Mouse (Mus musculus): ENCODE results near the gene Smug1.

Gene Smug1

GRCm38 (mm10) chr15:103177611-103178041 is 10.7 kb upstream of the Smug1 start:
- no peak for DNase-seq (ENCODE audit: extremely low read depth, low read depth, low spot score)

- no peak for DNase-seq (ENCODE audit: extremely low read depth, low read depth, low spot score)
Measured at GRCm38 (mm10) chr15:103176874-103177421, 10.1 kb upstream of the Smug1 start.

DNA sequence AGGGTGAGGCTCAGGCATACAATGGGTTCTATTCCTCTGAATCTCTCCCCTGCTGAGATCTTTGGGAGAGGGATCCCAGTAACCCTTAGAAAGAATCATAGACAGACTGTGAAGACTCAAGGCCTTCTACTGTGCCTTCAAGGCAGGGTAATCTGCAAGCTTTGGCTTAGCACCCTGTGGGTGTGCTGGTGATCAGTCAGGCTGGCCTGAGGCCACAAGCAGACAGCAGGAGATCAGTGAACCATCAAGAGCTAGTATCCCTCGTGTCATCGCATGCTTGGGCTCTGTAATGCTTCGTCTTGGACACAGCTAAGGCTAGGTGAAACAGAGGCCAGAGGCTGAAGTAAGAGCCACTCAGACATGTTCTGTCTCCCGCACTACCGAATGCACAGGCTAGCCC is 6.4 kb upstream of the Smug1 start:
- DNase-seq (ENCODE audit: extremely low read depth, low read depth, low spot score), result no peak

GRCm38 (mm10) chr15:103172537-103172936 is 5.6 kb upstream of the Smug1 start:
- DNase-seq (ENCODE audit: extremely low read depth, low read depth, low spot score), result no peak

- no peak for DNase-seq (ENCODE audit: extremely low read depth, low read depth, low spot score)
Measured at GRCm38 (mm10) chr15:103171276-103171675, 4.4 kb upstream of the Smug1 start.

DNA sequence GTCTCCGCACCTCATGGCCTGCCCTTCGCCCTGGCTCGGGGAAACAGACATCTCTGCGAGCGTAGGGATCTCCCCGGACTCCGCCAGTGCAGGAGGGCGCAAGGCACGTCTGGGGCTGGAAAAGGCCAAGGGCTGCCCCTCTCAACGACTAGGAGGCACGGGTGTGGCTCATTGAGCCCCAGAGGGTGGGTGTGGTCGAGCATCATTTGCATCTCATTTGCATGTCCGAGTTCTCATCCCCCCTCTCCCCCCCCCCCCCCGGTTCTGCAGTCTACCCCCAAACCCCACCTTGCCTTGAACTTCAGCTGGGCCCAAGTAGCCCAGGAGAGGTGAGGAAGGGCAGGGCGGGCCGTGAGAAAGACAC is 3.4 kb upstream of the Smug1 start:
- DNase-seq (ENCODE audit: extremely low read depth, low read depth, low spot score), result no peak

DNA sequence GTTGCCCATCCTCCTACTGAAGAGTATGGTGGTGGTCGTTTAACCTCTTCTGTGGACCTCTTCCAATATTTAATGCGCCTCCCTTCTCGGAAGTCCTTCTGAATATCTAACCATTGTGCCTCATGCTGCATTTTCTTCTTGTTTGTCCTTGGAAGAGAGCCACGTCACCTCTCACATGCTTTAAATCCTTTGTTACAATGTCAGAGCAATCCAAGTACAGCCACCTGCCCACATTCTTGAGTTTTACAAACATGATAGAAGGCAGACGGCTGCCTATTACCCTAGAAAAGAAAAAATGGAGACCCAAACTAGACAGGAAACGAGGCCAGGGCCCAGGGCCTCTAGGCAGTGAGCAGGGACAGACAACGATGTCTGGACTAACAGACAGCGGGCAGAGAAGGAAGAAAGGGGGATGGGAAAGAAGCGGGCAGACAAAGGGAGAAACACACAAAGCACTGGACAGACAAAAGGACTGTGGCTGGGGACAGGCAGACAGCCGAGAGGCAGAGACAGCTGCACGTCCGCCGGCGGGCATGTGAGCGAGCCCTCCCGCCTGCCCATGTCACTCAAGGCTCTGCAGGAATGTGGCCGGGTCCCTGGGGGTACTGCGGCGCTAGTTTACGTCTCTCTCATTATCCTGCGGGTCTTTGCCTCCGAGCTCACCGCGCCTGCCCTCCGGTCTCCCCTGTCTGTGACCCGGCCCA is 2.9 kb upstream of the Smug1 start:
- DNase-seq (ENCODE audit: extremely low read depth, low read depth, low spot score), result no peak

GRCm38 (mm10) chr15:103168801-103169611 is 2.1 kb upstream of the Smug1 start:
- DNase-seq (ENCODE audit: extremely low read depth, low read depth, low spot score), result no peak

- DNase-seq (ENCODE audit: extremely low read depth, low read depth, low spot score), result no peak
Measured at GRCm38 (mm10) chr15:103167786-103168185, 894 bp upstream of the Smug1 start.

DNA sequence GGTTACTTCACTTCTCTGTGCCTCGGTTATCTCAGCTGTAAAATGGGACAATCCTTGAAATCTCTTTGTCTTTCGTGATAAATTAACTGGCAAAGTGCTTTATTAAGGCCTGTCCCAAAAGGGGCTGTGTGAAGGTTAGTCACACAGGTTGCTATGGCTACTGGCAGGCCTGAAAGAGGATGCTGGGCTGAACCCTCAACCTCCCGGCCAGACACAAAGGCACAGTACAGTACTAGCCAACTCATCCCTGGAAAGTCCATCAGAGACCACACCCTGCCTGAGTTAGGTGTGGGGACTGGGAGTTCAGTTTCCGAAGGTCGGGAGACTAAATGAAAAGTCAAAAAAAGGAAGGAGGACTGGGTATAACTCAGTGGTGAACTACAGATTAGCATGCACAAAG is 968 bp downstream of the Smug1 start:
- DNase-seq (ENCODE audit: extremely low read depth, low read depth, low spot score), result no peak

- no peak for DNase-seq (ENCODE audit: extremely low read depth, low read depth, low spot score)
Measured at GRCm38 (mm10) chr15:103165379-103165778, 1.5 kb downstream of the Smug1 start.

DNA sequence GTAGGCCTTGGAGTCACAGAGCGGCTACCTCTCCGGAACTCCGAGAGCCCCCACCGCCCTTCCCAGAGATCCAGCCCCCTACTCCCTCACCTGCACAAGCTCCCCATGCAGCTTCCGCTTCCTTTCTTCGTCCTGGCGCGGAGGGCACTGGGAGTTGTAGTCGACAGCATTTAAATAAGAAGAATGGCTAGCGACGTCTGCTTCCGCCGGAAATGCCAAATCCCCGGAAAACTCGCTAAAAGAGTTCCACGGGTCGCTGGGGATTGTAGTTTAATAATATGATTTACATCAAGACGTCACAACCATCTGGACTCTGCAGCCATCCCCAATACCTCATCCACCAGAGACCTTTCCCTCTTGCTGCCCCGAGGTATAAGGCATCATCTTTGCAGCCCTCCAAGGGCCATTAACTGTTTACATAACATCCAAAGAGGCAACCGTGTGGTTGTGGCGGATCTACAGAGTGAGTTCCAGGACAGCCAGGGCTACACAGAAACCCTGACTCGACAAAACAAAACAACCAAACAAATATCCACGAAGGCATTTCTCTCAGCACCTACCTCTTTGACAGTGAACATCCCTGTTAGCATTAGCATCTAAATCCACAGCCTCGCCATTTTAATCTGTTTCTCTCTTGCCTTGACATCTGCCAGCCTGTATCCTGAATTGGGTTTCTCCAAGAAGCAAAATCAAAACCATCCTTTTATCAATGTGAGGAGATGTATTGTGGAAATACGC is 3.5 kb downstream of the Smug1 start:
- peak; percentile 55 for DNase-seq (ENCODE audit: extremely low read depth, low read depth, low spot score)

DNA sequence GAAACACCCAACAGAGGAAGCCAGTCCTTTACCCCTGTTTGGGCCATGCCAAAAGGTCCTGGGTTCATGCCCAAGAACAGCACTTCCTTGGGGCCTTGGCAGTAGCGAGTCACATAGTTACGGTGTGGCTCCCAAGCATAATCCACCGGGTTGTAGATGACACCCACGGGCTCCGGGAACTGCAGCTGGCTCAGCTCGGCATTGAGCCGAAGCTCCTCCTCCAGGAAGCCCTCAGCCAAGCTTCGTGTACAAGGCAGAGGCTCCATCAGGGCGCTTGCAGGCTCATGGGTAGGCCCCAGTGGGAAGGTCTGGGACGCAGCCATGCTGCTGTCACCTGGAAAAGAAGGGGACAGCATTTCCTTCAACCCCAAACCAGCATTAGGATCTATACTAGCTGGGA is 9.3 kb downstream of the Smug1 start:
- peak; percentile 36 for DNase-seq (ENCODE audit: extremely low read depth, low read depth, low spot score)

DNA sequence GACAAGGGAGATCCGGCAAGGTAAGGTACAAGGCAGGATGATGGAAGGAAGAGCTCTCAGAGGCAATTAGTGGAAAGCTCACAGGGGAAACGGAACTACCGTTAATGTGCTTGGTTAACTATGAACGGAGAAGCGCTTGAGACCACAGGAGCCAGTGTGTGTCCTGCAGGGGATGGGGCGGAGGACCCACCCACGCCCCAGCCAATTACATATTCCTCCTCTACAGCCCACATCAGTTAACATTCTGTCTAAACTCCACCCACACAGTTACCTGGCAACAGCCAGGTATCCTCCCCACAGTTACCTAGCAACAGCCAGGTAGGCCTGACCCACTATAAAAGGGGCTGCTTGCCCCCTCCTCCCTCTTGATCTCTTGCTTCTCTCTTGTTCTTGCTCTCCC is 10.0 kb downstream of the Smug1 start:
- DNase-seq (ENCODE audit: extremely low read depth, low read depth, low spot score), result no peak

- DNase-seq (ENCODE audit: extremely low read depth, low read depth, low spot score), result no peak
Measured at GRCm38 (mm10) chr15:103155366-103156321, 11.2 kb downstream of the Smug1 start.

DNA sequence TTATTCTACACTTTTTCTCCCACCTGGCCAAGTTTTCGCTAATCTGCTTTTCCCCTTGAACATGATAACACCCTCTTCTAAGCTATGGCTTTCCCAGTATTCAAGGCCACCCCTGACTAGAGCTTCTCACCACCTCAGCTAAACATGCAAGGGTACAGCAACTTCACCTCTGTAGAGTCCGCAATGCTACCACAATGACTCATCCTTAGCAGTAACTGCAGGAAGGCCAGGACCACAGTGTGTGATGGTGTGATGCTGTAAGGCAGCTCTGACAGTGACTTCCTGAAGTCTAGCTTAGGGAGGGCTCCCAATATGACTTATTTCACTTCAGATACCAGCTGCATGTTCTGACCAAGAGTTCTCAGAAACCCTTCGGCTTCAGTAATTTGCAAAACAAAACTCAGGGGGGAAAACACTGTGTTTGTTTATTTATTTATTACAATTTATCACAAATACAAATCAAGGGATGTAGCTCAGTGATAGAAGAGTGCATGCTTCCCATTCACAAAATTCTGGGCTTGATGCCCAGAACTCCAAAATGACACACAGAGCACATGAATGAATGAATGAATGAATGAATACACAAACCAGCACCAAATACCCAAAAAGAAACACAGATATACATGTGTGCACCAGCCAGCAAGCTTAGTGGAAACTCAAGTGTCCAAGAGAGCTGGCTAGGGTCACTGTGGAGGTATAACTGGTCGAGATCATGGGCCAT is 13.8 kb downstream of the Smug1 start:
- DNase-seq (ENCODE audit: extremely low read depth, low read depth, low spot score), result no peak

GRCm38 (mm10) chr15:103152371-103152770 is 14.5 kb downstream of the Smug1 start:
- DNase-seq (ENCODE audit: extremely low read depth, low read depth, low spot score), result no peak

DNA sequence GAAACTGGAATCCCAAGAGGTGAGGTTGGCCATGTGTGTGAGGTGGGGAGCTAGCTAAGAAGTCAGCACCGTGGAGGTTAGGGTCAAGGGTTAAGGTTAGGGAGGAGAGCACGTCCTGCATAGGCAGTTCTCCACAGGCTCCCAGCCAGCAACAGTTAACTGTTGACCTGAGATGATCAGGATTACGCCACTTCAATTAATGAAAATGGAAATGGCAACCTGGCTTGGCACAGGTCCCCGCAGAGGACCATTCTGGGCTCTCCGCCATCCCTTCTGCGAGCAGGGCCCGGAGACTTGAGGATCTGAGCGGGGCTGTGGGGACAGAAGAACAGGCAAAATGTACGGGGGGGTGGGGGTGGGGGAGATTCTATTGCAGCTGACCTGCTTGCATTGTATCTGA is 19.1 kb downstream of the Smug1 start:
- DNase-seq (ENCODE audit: extremely low read depth, low read depth, low spot score), result no peak

- DNase-seq (ENCODE audit: extremely low read depth, low read depth, low spot score), result no peak
Measured at GRCm38 (mm10) chr15:103147422-103147690, 19.5 kb downstream of the Smug1 start.
